Mouse (Mus musculus) heart, adult 2 months (tissue): ENCODE measurements around the gene F2rl2.

Experiments used
- CTCF ChIP-seq: fragments of 200-600 bp; IDR thresholded peaks from 2 replicates; pipeline ENCODE4 v1.8.1; 2022; ENCODE audit warnings: antibody characterized with exemption, mild to moderate bottlenecking, moderate library complexity
- EP300 ChIP-seq: fragments of 200-500 bp; IDR thresholded peaks from 2 replicates; pipeline ENCODE4 v1.6.1; 2011; ENCODE audit warnings: low read depth, low read length, control low read depth; ENCODE audit not compliant: insufficient read depth
- POLR2A ChIP-seq: fragments of 200-500 bp; IDR thresholded peaks from 2 replicates; pipeline ENCODE4 v1.6.1; 2011; ENCODE audit warnings: mild to moderate bottlenecking, low read depth, low read length, control low read depth; ENCODE audit not compliant: insufficient read depth

DNA sequence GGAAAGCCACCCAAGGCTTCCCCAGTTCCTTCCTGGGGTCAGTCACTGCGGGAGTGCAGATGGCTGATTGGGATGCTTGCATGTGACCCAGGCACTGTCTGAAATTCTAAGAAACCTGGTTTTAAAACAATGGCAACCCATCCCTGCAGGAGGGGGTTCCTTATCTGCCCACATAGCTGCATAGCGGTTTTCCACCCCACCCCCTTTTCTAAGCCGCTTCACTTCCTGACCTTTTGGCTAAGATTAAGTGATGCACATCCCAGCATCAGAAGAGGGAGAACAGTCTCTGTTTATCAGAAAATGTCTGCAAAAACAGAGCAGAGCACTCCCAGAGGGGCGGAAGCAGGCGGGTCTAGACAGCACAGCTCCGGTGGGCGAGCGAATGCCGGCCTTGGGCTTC lies 39.5 kb upstream of the F2rl2 start:
- TF ChIP-seq CTCF (no peak), POLR2A (no peak), EP300 (no peak)
